Mouse (Mus musculus) frontal cortex, adult 2 months (tissue): ENCODE measurements around the gene Cdk2ap2. TPM values are rescaled to one million over a fixed set of nuclear protein-coding genes. Genes with fewer than 3 reads are reported as not detected.

Experiments used
- DNase-seq, 2 experiments: peaks; one replicate each; pipeline ENCODE4 v3.0.0; 2022; ENCODE audit warnings: low spot score in 1 of 2; ENCODE audit errors: extremely low spot score in 1 of 2
- polyA plus RNA-seq: library from polyadenylated mRNA; depleted of rRNA; stranded (reverse); fragments of >200 nt; gene quantifications from 2 replicates; pipeline ENCODE4 v1.2.3, GENCODE M21; 2012

Gene Cdk2ap2
- polyA plus RNA-seq, 1 experiment: 50.3 TPM

DNA sequence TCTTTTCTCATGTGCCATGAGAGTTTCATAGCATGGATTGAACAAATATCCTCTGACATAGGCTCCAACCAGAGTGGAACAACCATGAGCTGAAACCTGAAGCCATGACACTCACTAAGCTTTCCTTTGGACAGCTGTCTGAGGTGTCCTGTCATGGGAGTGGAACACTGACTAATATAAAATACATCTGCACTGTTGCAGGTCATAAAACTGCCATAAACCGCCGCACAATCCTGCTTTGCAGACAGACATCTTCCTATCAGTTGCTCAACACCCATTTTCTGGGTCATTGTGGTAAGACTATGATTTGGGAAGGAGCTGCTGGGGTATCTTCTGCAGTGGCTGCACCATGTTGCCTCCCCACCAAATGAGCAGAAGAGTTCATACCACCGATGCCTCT is 4.2 kb upstream of the Cdk2ap2 start:
- no peak for DNase-seq

DNA sequence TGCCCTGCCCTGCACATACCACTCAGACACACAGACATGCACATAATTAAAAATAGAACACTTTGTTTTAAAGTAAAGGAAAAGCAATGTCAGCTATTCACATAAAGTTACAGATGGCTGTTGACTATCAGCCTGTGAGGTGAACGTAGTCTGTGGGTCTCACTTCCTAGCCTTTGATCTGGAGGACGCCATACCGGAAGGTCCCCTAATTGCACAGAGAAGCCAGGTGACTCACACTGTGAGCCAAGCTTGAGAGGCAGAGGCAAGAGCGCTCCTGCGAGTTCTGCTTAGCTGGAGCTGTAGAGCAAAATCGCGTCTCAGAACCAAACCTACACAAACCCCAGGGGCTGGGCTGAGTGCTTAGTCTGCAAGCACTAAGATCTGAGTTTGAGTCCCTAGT is 3.2 kb upstream of the Cdk2ap2 start:
- DNase-seq: no peak

DNA sequence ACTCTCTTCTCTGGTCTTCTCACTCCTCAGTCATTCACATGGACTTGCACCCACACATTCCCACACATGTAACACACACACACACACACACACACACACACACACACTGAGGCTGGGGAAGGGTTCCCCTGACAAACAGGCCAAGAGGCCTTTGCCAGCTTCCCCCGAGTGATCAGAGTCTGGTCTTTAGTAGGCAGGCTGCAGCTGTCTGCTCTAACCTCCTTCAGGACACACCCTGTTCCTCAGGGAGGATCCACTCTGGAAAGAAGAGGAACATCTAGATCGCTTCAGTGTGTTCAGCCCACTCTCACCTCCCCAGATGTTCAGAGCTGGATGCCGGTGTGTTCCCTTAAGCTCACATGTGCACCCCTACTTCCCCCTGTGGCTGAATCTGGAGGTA is 2.6 kb upstream of the Cdk2ap2 start:
- DNase-seq: no peak

DNA sequence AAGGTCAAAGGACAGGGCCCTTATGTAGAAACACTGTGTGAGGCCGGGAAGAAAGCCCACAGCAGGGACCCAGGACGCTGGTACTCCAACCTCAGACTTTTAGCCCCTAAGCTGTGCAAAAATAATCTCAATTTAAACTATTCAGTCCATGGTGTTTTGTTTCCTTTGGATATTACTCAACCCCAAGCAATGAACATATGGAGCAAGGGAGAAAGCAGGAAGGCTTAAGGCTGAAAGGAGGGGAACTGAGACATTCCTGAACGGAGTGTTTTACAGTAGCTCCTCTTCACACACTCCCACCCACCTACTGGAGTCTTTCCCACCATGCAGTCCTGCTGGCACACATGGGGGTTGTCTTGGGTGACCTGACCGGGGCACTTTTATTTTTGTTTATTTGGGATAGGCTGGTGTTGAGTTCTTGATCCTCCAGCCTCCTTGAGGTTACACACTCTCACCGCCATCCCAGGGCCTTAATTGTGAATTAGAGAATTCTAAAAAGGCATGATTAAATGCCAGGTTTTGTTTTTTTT is 2.1 kb upstream of the Cdk2ap2 start:
- DNase-seq: no peak

DNA sequence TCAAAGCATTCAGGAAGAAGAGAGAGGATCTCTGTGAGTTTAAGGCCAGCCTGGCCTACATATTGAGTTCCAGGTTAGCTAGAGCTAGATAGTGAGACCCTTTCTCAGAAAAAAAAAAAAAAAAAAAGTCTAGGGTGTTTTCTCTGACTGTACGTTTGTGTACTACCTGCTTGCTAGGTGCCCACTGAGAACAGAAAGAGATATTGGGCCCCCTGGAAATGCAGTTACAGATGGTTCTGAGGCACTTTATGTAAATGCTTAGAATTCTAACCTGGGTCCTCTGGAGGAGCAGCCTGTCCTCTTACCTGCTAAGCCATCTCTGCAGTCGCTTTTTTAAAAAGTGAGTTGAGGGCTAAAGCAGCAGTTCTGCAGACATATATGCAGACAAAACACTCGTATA is 1.2 kb upstream of the Cdk2ap2 start:
- no peak for DNase-seq

DNA sequence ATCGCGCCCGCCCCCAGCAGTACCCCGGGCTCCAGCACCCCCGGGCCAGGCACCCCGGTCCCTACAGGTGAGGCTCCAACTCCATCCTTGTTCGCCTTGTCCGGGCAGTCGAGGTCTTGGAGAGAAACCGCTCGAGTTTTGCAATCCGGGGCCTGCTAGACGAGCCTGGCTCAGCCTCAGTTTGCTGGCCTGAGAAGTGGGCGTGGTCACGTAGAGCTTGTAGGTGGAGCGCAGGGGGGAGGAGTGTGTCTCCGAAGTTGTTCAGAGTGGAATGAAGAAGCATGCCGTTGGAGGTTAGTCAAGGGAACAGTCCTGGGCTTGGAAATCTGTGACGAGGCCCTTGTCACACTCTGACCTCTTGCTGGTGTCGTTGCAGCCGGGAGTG is 451 bp downstream of the Cdk2ap2 start:
- DNase-seq: peak; percentile 69 to 75

DNA sequence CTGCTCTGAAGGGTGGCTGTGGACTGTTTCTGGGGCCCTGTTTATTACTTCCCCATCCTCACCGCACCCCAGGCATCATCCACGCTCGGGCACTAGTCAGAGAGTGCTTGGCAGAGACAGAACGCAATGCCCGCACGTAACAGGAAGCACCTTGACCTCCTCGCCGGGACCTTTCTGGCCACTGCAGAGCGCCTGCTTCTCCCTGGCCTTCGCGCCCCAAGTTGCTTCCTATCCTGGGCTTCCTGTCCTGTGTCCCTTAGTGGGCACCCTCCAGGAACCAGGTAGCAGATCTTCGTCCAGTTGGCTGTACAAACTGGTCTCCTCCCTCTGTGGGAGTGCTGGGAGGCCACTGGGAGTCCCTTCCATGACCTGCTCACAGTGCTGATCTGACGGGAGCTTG is 1.4 kb downstream of the Cdk2ap2 start:
- DNase-seq: no peak

DNA sequence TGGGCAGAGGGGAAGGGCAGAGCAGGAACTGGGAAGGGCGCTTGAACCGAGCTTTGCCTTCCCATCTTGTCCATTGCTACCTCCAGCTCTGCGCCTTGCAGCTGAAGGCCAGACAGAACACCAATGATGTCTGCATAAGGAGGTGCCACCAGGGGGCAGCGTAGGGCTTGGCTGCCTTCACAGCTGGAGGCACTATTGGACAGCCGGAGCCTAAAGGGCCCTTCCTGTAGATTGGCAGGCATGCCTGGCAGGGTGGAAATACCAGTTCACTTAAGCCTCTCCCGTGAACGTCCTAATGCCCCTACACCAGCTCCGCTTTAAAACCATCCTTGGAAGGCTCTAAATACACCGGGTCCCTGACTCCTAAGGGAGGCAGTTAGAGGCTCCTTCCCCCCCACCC is 2.1 kb downstream of the Cdk2ap2 start:
- DNase-seq: peak; percentile 82 to 94

DNA sequence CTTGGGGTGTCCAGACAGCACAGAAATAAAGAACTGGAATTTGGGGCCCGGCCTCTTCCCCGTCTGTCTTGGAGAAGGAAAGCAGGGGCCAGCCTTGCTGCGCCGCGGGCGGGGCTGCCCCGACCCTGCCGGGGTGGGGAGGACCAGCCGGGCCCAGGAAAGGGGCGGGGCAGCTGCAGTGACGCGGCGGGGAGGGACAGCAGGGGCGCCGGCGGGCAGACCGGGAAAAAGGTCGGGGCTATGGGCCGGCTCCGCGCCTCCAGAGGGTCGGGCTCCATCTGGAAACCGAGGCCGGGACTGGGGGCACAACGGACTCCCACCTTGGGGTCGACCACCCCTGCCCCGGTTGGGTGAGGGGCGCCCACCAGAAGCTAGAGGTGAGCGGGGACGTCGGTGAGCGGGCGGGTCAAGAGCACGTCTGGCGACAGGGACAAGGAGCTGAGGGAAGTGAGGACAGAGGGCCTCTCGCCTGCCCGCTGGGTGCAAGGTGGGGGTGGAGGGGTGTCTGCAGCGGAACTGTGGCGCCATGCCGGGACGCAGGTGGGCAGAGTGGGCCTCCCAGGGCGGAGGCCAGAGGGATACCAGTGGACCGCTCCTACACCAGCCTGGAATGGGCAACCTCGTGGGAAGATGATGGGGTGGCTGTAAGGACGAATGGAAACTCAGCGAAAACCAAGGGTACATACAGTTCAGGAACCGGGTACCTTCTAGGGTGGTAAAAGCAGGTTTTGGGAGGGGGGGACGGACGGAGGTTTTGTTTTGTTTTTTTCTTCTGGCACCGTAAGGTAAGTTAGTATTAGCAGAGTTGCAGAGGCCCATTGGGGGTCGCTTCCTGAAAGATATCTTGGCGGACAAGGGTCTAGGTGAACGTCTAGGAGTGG is 3.1 kb downstream of the Cdk2ap2 start, which contains the start of gene Pitpnm1:
TSS of gene Pitpnm1 (plus strand) at position 162 of the 881 bp plus-strand sequence.
- DNase-seq: peak in 1 of 2 experiments; percentile 61

DNA sequence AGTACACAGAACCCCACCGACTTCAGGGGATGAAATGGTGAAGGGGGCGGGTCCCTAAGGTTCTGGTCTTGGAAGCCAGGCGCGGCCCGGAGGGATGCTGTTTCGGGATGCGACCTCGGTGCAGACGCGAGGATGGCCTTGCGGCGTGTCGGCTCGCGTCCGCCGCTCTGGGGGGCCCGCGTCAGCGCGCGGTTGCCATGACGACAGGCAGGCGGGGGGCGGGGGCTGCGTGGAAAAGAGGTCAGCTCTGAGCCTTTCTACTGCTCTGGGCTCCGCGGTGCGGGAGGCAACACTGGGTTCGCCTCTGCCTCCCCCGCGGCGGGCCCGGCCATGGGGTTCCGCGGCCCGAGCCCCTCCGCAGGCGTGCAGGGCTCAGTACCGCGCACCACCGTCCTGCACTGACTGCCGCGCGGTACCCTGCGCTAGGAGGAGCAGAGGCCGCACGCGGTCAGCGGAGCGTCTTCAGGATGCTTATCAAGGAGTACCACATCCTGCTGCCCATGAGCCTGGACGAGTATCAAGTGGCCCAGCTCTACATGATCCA is 3.8 kb downstream of the Cdk2ap2 start:
- peak in 1 of 2 experiments; percentile 74 for DNase-seq

DNA sequence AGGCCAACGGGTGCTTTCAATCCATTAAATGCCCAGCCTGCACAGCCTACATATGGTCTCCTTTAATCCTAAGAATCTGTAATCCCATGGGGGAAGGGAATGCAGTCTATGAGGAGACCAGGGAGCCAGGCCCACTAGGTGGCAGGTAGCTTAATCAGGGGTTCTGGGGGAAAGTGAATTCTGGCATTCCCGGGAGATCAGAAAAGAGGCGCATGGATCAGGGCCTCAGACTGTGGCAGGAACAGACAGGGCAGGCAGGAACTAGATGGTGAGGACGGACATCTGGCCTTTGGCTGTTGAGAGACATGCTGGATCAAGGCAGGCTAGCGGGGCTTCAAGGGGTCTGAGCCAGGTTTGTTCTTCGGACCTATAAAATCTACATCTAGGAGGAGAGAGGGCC is 4.5 kb downstream of the Cdk2ap2 start:
- DNase-seq: no peak

DNA sequence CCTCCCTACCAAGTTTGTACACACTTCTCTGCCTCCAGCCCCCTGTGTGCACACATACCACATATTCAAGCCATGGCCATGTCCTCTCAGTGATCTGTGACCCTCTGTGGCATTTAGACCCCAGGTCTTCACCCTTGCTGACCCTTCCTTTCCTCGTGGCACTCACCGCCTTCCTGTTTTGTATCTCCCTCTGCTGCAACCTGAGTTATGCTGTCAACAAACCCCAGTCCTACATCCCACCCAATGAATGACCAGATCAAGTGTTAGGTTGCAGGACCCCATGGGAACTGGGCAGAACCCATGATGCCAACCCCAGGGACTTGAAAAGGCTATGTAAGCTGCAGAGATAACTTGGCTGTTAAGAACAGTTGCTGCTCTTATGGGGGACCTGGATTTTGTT is 5.1 kb downstream of the Cdk2ap2 start:
- DNase-seq: no peak

DNA sequence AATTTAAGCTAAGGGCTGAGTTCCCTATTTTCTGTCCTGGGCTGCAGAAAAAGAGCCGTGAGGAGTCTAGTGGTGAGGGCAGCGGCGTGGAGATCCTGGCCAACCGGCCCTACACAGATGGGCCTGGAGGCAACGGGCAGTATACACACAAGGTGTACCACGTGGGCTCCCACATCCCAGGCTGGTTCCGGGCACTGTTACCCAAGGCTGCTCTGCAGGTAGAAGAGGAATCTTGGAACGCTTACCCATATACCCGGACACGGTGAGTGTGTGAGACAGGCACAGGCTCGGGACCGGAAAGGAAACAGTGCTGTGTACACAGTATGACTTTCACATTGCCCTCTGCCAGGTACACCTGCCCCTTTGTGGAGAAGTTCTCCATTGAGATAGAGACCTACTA is 5.6 kb downstream of the Cdk2ap2 start:
- no peak for DNase-seq

DNA sequence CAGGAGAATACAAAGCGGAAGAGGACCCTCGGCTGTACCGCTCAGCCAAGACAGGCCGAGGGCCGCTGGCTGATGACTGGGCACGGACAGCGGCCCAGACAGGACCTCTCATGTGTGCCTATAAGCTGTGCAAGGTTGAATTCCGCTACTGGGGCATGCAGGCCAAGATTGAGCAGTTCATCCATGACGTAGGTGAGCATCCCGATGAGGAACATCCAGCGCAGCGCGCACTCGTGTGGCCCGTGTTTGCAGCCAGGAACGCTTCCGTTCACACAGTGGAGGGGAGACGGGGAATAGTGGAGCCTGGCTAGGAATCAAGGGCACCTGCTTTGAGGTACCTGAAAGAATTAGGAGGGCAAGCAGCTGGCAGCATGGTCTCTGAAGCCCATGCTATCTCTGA is 6.3 kb downstream of the Cdk2ap2 start:
- no peak for DNase-seq

DNA sequence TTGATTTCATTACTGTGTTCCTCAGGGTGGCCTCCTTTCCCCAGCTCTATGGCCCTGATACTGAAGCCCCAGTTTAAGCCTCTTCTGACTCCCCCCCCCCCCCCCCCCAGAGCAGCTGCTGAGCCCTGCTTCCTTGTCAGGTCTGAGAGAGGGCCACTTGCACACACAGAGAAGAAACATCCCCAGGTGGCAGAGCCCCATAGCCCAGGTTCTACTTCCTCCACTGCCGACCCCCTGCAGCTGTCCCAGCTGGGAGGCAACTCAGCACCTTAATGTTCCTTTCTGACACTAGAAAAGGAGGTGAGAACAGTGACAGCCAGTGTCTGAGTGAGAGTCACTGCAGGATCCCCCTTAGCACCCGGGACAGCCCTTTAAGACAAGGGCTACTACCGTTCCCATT is 6.8 kb downstream of the Cdk2ap2 start:
- DNase-seq: no peak

DNA sequence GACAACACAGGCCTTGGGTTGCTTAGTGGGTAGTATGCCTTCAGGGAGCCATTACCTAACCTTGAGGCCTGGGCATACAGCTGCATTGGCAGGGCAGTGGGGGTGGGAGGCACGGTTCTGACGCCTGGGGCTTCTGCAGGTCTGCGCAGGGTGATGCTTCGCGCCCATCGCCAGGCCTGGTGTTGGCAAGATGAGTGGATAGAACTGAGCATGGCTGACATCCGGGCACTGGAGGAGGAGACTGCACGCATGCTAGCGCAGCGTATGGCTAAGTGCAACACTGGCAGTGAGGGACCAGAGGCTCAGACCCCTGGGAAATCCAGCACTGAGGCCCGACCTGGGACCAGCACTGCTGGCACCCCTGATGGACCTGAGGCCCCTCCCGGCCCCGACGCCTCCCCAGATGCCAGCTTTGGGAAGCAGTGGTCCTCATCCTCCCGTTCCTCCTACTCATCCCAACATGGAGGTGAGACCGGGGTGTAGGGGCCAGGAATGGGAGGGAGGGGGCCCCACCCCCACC is 7.8 kb downstream of the Cdk2ap2 start:
- no peak for DNase-seq

DNA sequence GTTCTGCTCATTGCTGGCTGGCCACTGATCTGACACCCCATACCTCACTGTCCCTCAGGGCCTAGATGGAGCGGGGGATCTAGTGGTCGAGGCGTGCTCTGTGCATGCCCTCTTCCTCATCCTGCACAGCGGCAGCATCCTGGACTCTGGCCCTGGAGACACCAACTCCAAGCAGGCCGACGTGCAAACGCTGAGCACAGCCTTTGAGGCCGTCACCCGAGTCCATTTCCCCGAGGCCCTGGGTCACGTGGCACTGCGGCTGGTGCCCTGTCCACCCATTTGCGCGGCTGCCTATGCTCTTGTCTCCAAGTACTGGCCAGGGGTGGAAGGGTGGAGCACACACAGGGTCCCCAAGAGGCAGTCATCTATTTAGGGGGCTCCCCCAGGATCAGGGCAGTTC is 9.7 kb downstream of the Cdk2ap2 start:
- no peak for DNase-seq

DNA sequence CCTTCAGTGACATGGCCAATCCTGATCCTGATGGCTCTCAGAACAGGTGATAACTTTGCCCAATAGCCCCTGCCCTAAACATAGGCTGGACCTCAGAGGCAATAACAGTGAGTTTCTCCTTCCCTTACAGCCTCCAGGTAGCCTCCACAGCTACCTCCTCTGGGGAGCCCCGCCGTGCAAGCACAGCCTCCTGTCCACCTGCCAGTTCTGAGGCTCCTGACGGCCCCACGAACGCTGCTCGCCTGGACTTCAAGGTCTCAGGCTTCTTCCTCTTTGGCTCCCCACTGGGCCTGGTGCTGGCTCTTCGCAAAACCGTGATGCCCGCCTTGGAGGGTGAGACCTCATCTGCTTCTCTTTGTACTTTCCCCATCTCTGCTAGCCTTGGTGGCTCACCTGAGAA is 11.6 kb downstream of the Cdk2ap2 start:
- DNase-seq: no peak

DNA sequence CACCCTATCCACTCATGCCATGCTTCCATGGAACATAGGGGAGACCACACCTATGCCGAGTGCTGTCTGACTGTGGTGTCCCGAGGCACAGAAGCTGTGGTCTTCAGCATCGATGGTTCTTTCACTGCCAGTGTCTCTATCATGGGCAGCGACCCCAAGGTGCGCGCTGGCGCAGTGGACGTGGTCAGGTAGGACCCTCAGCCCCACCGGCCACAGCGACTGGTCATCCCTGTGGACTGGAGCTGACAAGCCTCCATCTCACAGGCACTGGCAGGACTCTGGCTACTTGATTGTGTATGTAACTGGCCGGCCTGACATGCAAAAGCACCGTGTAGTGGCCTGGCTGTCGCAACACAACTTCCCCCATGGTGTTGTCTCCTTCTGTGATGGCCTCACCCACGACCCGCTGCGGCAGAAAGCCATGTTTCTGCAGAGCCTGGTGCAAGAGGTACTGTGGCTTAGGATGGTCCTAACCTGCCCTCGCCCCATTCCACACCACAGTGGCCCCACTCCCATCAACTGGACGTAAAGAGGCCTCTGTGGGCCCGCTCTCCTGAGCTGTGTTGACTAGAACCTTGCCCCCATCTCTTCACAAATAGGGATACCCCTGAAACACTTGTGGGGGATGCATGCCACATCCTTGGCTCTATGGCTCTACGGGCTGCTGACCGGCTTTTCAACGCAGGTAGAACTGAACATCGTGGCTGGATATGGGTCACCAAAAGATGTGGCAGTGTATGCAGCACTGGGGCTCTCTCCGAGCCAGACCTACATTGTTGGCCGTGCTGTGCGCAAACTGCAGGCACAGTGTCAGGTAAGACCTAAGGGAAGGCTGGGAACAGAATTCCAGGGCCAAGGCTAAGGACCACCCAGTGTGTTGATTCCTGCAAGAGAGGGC is 15.3 kb downstream of the Cdk2ap2 start:
- no peak for DNase-seq

DNA sequence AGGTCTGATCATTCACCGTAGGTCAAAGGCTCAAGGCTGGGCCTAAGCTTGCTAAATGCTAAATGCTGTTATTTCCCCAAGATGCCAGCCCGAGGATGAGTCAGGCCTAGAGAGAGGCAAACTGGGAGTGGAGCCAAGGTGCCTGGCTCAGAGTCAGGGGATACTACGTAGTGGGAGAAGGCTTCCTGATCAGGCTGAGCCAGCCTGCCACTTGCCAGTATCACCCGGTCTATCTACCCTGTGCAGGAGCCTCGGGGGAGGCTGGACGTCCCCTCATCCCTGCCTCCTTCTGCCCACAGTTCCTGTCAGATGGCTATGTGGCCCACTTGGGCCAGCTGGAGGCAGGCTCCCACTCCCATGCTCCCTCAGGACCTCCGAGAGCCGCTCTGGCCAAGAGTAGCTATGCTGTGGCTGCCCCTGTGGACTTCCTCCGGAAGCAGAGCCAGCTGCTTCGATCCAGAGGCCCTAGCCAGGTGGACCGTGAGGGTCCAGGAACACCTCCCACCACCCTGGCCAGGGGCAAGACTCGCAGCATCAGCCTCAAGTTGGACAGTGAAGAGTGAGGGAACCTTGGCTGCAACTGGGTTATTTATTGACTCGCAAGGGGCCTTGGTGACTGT is 16.3 kb downstream of the Cdk2ap2 start:
- peak; percentile 76 to 93 for DNase-seq
